Mouse (Mus musculus) embryonic fibroblast, embryonic 13.5 days (primary cell): ENCODE data around the gene Slc10a3.

Experiments
- CTCF ChIP-seq: IDR thresholded peaks from 2 replicates; pipeline ENCODE4 v1.5.1; 2011; ENCODE audit warnings: mild to moderate bottlenecking, control low read depth, low read length, moderate library complexity, borderline replicate concordance; ENCODE audit not compliant: insufficient read depth
- POLR2A ChIP-seq: IDR thresholded peaks from 2 replicates; pipeline ENCODE4 v1.6.1; 2011; ENCODE audit warnings: low read depth, mild to moderate bottlenecking, control low read depth, low read length, moderate library complexity

DNA sequence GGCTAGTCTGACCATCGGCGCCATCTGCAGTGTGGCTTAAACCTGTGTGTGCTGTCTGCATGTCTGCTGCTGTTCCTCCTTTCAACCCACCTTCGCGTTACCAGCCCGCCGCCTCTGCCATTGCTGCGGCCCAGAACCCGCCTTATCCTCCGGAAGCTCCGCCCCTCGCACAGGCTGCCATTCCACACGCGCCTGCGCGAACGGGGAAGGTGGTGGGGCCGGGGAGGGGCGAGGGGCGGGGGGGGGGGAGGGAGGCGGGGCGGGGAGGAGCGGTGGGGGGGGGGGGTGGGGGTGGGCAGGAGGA, 19.7 kb downstream of the Slc10a3 start, which contains the start of gene Lage3:
- no peak for TF ChIP-seq CTCF
- TF ChIP-seq POLR2A: peak; percentile 87
